Mouse (Mus musculus): ENCODE data around the gene Sgtb. TPM values are rescaled to one million over a fixed set of nuclear protein-coding genes. Genes with fewer than 3 reads are reported as not detected.

The Sgtb gene
- total RNA-seq, 1 experiment = 6.2 TPM

- no peak overlapping the region for H3K27ac ChIP-seq (ENCODE audit: insufficient read depth, low read depth, low read length, poor library complexity, severe bottlenecking)
- in situ Hi-C loops (cut with MboI; ENCODE audit: low sequenced_read_pairs in 2 of 2, unreplicated experiment in 2 of 2) = no loop called here
- no peak for TF ChIP-seq HCFC1 (IDR thresholded peaks at IDR 0.05; ENCODE audit: borderline replicate concordance, insufficient read depth, low read length)
- H3K4me3 ChIP-seq (ENCODE audit: insufficient read depth in 1 of 2, low read depth in 1 of 2, low read length in 2 of 2, poor library complexity in 1 of 2, severe bottlenecking in 1 of 2) = no peak overlapping the region
- H3K36me3 ChIP-seq (ENCODE audit: control insufficient read depth, insufficient read depth, low read length, poor library complexity, severe bottlenecking) = peaks cover 2% of the 10 kb centered on the region; the same call in 1 of the 2 replicates
- H3K4me1 ChIP-seq (ENCODE audit: control insufficient read depth in 2 of 2, insufficient read depth in 2 of 2, low read length in 2 of 2, poor library complexity in 1 of 2) = no peaks in the 10 kb centered on the region
- no peak for DNase-seq (ENCODE audit: low read depth, low spot score)
- no peak overlapping the region for H3K9ac ChIP-seq (ENCODE audit: insufficient read depth, low read depth, low read length, poor library complexity, severe bottlenecking)
- no peaks in the 10 kb centered on the region for H3K9me3 ChIP-seq (ENCODE audit: control insufficient read depth, insufficient read depth, low read depth, low read length)
These were observed 35.3 kb upstream of the Sgtb start for GRCm38 (mm10) chr13:104074230-104074629.

- Histone ChIP-seq H3K27ac (ENCODE audit: insufficient read depth, low read depth, low read length, poor library complexity, severe bottlenecking) (no peak overlapping the region), H3K9me3 (ENCODE audit: control insufficient read depth, insufficient read depth, low read depth, low read length) (no peaks in the 10 kb centered on the region), H3K9ac (ENCODE audit: insufficient read depth, low read depth, low read length, poor library complexity, severe bottlenecking) (no peak overlapping the region), H3K36me3 (ENCODE audit: control insufficient read depth, insufficient read depth, low read length, poor library complexity, severe bottlenecking) (peaks cover 2% of the 10 kb centered on the region; the same call in 1 of the 2 replicates), H3K4me1 (ENCODE audit: control insufficient read depth in 2 of 2, insufficient read depth in 2 of 2, low read length in 2 of 2, poor library complexity in 1 of 2) (no peaks in the 10 kb centered on the region), H3K4me3 (ENCODE audit: insufficient read depth in 1 of 2, low read depth in 1 of 2, low read length in 2 of 2, poor library complexity in 1 of 2, severe bottlenecking in 1 of 2) (no peak overlapping the region)
- in situ Hi-C loops (cut with MboI; ENCODE audit: low sequenced_read_pairs in 2 of 2, unreplicated experiment in 2 of 2) = no loop called here
- no peak for DNase-seq (ENCODE audit: low read depth, low spot score)
- TF ChIP-seq MAFK (IDR thresholded peaks at IDR 0.05; ENCODE audit: insufficient read depth, low read depth, low read length) (no peak), CHD2 (IDR thresholded peaks at IDR 0.05; ENCODE audit: low read depth, low read length) (no peak), ZNF384 (IDR thresholded peaks at IDR 0.05; ENCODE audit: low read depth, low read length) (no peak), ZC3H11A (IDR thresholded peaks at IDR 0.05; ENCODE audit: borderline replicate concordance, low read depth, low read length) (no peak), HCFC1 (IDR thresholded peaks at IDR 0.05; ENCODE audit: borderline replicate concordance, insufficient read depth, low read length) (no peak)
These were observed 34.8 kb upstream of the Sgtb start for GRCm38 (mm10) chr13:104074731-104075130.

- H3K4me3 ChIP-seq (ENCODE audit: insufficient read depth in 1 of 2, low read depth in 1 of 2, low read length in 2 of 2, poor library complexity in 1 of 2, severe bottlenecking in 1 of 2) = no peak overlapping the region
- H3K9me3 ChIP-seq (ENCODE audit: control insufficient read depth, insufficient read depth, low read depth, low read length) = no peaks in the 10 kb centered on the region
- in situ Hi-C loops (cut with MboI; ENCODE audit: low sequenced_read_pairs in 2 of 2, unreplicated experiment in 2 of 2) = no loop called here
- no peak overlapping the region for H3K27ac ChIP-seq (ENCODE audit: insufficient read depth, low read depth, low read length, poor library complexity, severe bottlenecking)
- peaks cover under 1% of the 10 kb centered on the region; the same call in 1 of the 2 replicates for H3K36me3 ChIP-seq (ENCODE audit: control insufficient read depth, insufficient read depth, low read length, poor library complexity, severe bottlenecking)
- no peak overlapping the region for H3K9ac ChIP-seq (ENCODE audit: insufficient read depth, low read depth, low read length, poor library complexity, severe bottlenecking)
- H3K4me1 ChIP-seq (ENCODE audit: control insufficient read depth in 2 of 2, insufficient read depth in 2 of 2, low read length in 2 of 2, poor library complexity in 1 of 2) = no peaks in the 10 kb centered on the region
- DNase-seq (ENCODE audit: low read depth, low spot score) = no peak
- no peak for TF ChIP-seq HCFC1 (IDR thresholded peaks at IDR 0.05; ENCODE audit: borderline replicate concordance, insufficient read depth, low read length)
- TF ChIP-seq MAFK (IDR thresholded peaks at IDR 0.05; ENCODE audit: insufficient read depth, low read depth, low read length) = no peak
- no peak for TF ChIP-seq ZNF384 (IDR thresholded peaks at IDR 0.05; ENCODE audit: low read depth, low read length)
- no peak for TF ChIP-seq ZC3H11A (IDR thresholded peaks at IDR 0.05; ENCODE audit: borderline replicate concordance, low read depth, low read length)
- TF ChIP-seq CHD2 (IDR thresholded peaks at IDR 0.05; ENCODE audit: low read depth, low read length) = no peak
These were observed 32.5 kb upstream of the Sgtb start for GRCm38 (mm10) chr13:104076993-104077392.

GRCm38 (mm10) chr13:104082504-104082903, 27.0 kb upstream of the Sgtb start:
- no peak for TF ChIP-seq HCFC1 (IDR thresholded peaks at IDR 0.05; ENCODE audit: borderline replicate concordance, insufficient read depth, low read length)
- no peak for TF ChIP-seq ZC3H11A (IDR thresholded peaks at IDR 0.05; ENCODE audit: borderline replicate concordance, low read depth, low read length)
- no peak for TF ChIP-seq CHD2 (IDR thresholded peaks at IDR 0.05; ENCODE audit: low read depth, low read length)
- no peak for TF ChIP-seq MAFK (IDR thresholded peaks at IDR 0.05; ENCODE audit: insufficient read depth, low read depth, low read length)
- no peak for TF ChIP-seq ZNF384 (IDR thresholded peaks at IDR 0.05; ENCODE audit: low read depth, low read length)
- H3K4me3 ChIP-seq (ENCODE audit: insufficient read depth in 1 of 2, low read depth in 1 of 2, low read length in 2 of 2, poor library complexity in 1 of 2, severe bottlenecking in 1 of 2) = no peak overlapping the region
- no peak overlapping the region for H3K9ac ChIP-seq (ENCODE audit: insufficient read depth, low read depth, low read length, poor library complexity, severe bottlenecking)
- no peaks in the 10 kb centered on the region for H3K9me3 ChIP-seq (ENCODE audit: control insufficient read depth, insufficient read depth, low read depth, low read length)
- DNase-seq (ENCODE audit: low read depth, low spot score) = no peak
- no peak overlapping the region for H3K27ac ChIP-seq (ENCODE audit: insufficient read depth, low read depth, low read length, poor library complexity, severe bottlenecking)
- no peaks in the 10 kb centered on the region; the same call in 1 of the 2 replicates for H3K36me3 ChIP-seq (ENCODE audit: control insufficient read depth, insufficient read depth, low read length, poor library complexity, severe bottlenecking)
- in situ Hi-C loops (cut with MboI; ENCODE audit: low sequenced_read_pairs in 2 of 2, unreplicated experiment in 2 of 2) = no loop called here
- no peaks in the 10 kb centered on the region for H3K4me1 ChIP-seq (ENCODE audit: control insufficient read depth in 2 of 2, insufficient read depth in 2 of 2, low read length in 2 of 2, poor library complexity in 1 of 2)

- Histone ChIP-seq H3K9ac (ENCODE audit: insufficient read depth, low read depth, low read length, poor library complexity, severe bottlenecking) (no peak overlapping the region), H3K36me3 (ENCODE audit: control insufficient read depth, insufficient read depth, low read length, poor library complexity, severe bottlenecking) (no peaks in the 10 kb centered on the region), H3K27ac (ENCODE audit: insufficient read depth, low read depth, low read length, poor library complexity, severe bottlenecking) (no peak overlapping the region), H3K4me3 (ENCODE audit: insufficient read depth in 1 of 2, low read depth in 1 of 2, low read length in 2 of 2, poor library complexity in 1 of 2, severe bottlenecking in 1 of 2) (no peak overlapping the region), H3K4me1 (ENCODE audit: control insufficient read depth in 2 of 2, insufficient read depth in 2 of 2, low read length in 2 of 2, poor library complexity in 1 of 2) (no peaks in the 10 kb centered on the region), H3K9me3 (ENCODE audit: control insufficient read depth, insufficient read depth, low read depth, low read length) (no peaks in the 10 kb centered on the region)
- DNase-seq (ENCODE audit: low read depth, low spot score) = no peak
- in situ Hi-C loops (cut with MboI; ENCODE audit: low sequenced_read_pairs in 2 of 2, unreplicated experiment in 2 of 2) = no loop called here
- TF ChIP-seq CHD2 (IDR thresholded peaks at IDR 0.05; ENCODE audit: low read depth, low read length) = no peak
- no peak for TF ChIP-seq ZNF384 (IDR thresholded peaks at IDR 0.05; ENCODE audit: low read depth, low read length)
- TF ChIP-seq MAFK (IDR thresholded peaks at IDR 0.05; ENCODE audit: insufficient read depth, low read depth, low read length) = no peak
- no peak for TF ChIP-seq HCFC1 (IDR thresholded peaks at IDR 0.05; ENCODE audit: borderline replicate concordance, insufficient read depth, low read length)
- no peak for TF ChIP-seq ZC3H11A (IDR thresholded peaks at IDR 0.05; ENCODE audit: borderline replicate concordance, low read depth, low read length)
These were observed 24.9 kb upstream of the Sgtb start for GRCm38 (mm10) chr13:104084600-104084999.
